Mouse (Mus musculus): ENCODE data around the gene Hes5.

DNA sequence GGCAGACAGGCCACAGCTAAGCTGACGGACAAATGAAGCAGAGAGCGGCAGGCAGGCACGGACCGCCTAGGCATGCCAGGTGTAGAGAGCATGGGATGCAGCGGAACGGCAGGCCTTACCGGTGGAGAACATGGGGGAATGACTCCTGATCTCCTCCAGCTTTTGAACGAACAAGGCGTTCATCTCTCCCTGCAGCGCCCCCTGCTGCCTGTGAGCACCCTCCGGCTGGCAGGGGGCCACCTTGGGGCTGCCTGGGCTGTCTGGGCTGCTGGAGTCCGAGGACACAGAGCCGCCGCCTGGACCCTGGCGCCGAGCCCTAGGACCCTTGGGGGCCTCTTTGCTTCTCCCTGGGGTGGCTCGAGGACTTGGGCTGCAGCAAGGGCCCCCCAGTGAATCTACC is 25.4 kb downstream of the Hes5 start:
- peak; percentile 35 for TF ChIP-seq CTCF (conservative IDR thresholded peaks at IDR 0.05; ENCODE audit: low read length)
- TF ChIP-seq NANOG (IDR thresholded peaks at IDR 0.05; ENCODE audit: borderline replicate concordance, low read length) = no peak
- TF ChIP-seq POU5F1 (IDR thresholded peaks at IDR 0.05; ENCODE audit: borderline replicate concordance, low read length) = no peak
